Mouse (Mus musculus) heart, embryonic 12.5 days (tissue): ENCODE results near the gene Mdh1b. TPM values are rescaled to one million over a fixed set of nuclear protein-coding genes. Genes with fewer than 3 reads are reported as not detected.
A peak's percentile ranks its signal among the peaks of the same experiment; 100 is the strongest.

Source experiments
- ATAC-seq: fragments of 200-750 bp; cut with Nextera tagmentation; 2 replicates; pipeline ENCODE4 v1.8.0; 2017; ENCODE audit warnings: moderate TSS enrichment, moderate library complexity; ENCODE audit not compliant: insufficient number of reproducible peaks, low FRiP score
- H3K27ac ChIP-seq: fragments of 300-500 bp; sonication (generic); 2 replicates; pipeline ENCODE4 v1.5.1; 2016; ENCODE audit warnings: mild to moderate bottlenecking, moderate library complexity; ENCODE audit not compliant: poor library complexity, severe bottlenecking
- H3K27me3 ChIP-seq: fragments of 300-500 bp; sonication (generic); replicated peaks from 2 replicates; pipeline ENCODE4 v1.6.1; 2016; ENCODE audit warnings: mild to moderate bottlenecking, moderate library complexity
- H3K36me3 ChIP-seq: fragments of 300-500 bp; sonication (generic); 2 replicates; pipeline ENCODE4 v1.6.1; 2016; ENCODE audit warnings: mild to moderate bottlenecking, moderate library complexity
- H3K4me1 ChIP-seq: fragments of 300-500 bp; sonication (generic); replicated peaks from 2 replicates; pipeline ENCODE4 v1.6.1; 2016; ENCODE audit warnings: mild to moderate bottlenecking
- H3K4me2 ChIP-seq: fragments of 300-500 bp; sonication (generic); 2 replicates; pipeline ENCODE4 v1.6.1; 2016; ENCODE audit warnings: mild to moderate bottlenecking, moderate library complexity
- H3K4me3 ChIP-seq: fragments of 300-500 bp; sonication (generic); 2 replicates; pipeline ENCODE4 v1.5.1; 2016; ENCODE audit warnings: mild to moderate bottlenecking
- H3K9ac ChIP-seq: fragments of 300-500 bp; sonication (generic); 2 replicates; pipeline ENCODE4 v1.6.1; 2016; ENCODE audit warnings: mild to moderate bottlenecking, moderate library complexity
- H3K9me3 ChIP-seq: fragments of 300-500 bp; sonication (generic); replicated peaks from 2 replicates; pipeline ENCODE4 v1.6.1; 2016; ENCODE audit warnings: mild to moderate bottlenecking, moderate library complexity
- WGBS: fragments of 180-500 bp; shearing (Covaris S2); methylation state at CpG from one replicate; pipeline ENCODE4 v1.1.7; 2016; 5-methylcytosine and 5-hydroxymethylcytosine counted together
- polyA plus RNA-seq: library from polyadenylated mRNA; unstranded; fragments of >200 nt; fragmentation: Nextera tagmentation; extraction: Ambion mirVana; gene quantifications from 2 replicates; pipeline ENCODE4 v1.2.1, GENCODE M21; 2016

The Mdh1b gene
- polyA plus RNA-seq, 1 experiment from 2014 or later = not detected

GRCm38 (mm10) chr1:63720161-63720560, 10.0 kb downstream of the Mdh1b start:
- no peak overlapping the region for H3K27ac ChIP-seq
- no peaks in the 10 kb centered on the region for H3K9me3 ChIP-seq
- no peaks in the 10 kb centered on the region for H3K4me1 ChIP-seq
- H3K4me3 ChIP-seq = no peak overlapping the region
- H3K4me2 ChIP-seq = no peak overlapping the region
- no peaks in the 10 kb centered on the region for H3K36me3 ChIP-seq
- 72% methylated on average over 7 of the region's 7 CpGs for WGBS
- 0 out of 2 replicates have a peak, but pooled peaks cover 3% of the 10 kb centered on the region for H3K27me3 ChIP-seq
- no peak for ATAC-seq
- no peak overlapping the region for H3K9ac ChIP-seq

GRCm38 (mm10) chr1:63708876-63709275, 21.2 kb downstream of the Mdh1b start:
- 64% methylated on average over 3 of the region's 3 CpGs for WGBS
- H3K9me3 ChIP-seq = no peaks in the 10 kb centered on the region
- no peak for ATAC-seq
- H3K36me3 ChIP-seq = no peaks in the 10 kb centered on the region
- H3K4me1 ChIP-seq = no peaks in the 10 kb centered on the region
- no peak overlapping the region for H3K4me2 ChIP-seq
- H3K27me3 ChIP-seq = no peaks in the 10 kb centered on the region
- no peak overlapping the region for H3K9ac ChIP-seq
- H3K27ac ChIP-seq = no peak overlapping the region
- H3K4me3 ChIP-seq = no peak overlapping the region

GRCm38 (mm10) chr1:63705733-63706132, 24.4 kb downstream of the Mdh1b start:
- peak overlapping the region; percentile 5 for H3K4me2 ChIP-seq
- no peaks in the 10 kb centered on the region for H3K4me1 ChIP-seq
- H3K27me3 ChIP-seq = no peaks in the 10 kb centered on the region
- WGBS = 48% methylated on average over 5 of the region's 5 CpGs
- no peak overlapping the region for H3K4me3 ChIP-seq
- H3K9me3 ChIP-seq = no peaks in the 10 kb centered on the region
- ATAC-seq = peak; percentile 80; the same call in 1 of the 2 replicates
- no peak overlapping the region for H3K9ac ChIP-seq
- H3K27ac ChIP-seq = no peak overlapping the region
- H3K36me3 ChIP-seq = no peaks in the 10 kb centered on the region

- Histone ChIP-seq H3K4me3 (no peak overlapping the region), H3K4me1 (no peaks in the 10 kb centered on the region), H3K9me3 (no peaks in the 10 kb centered on the region), H3K27me3 (no peaks in the 10 kb centered on the region), H3K9ac (no peak overlapping the region), H3K36me3 (no peaks in the 10 kb centered on the region), H3K27ac (no peak overlapping the region), H3K4me2 (no peak overlapping the region)
- WGBS = 62% methylated on average over 3 of the region's 3 CpGs
- ATAC-seq = no peak
These were observed 33.3 kb downstream of the Mdh1b start for GRCm38 (mm10) chr1:63696861-63697260.

GRCm38 (mm10) chr1:63686827-63687226, 43.3 kb downstream of the Mdh1b start, which contains the start of gene Dytn:
TSS of gene Dytn (minus strand) at chr1:63686927.
- 78% methylated on average over 4 of the region's 4 CpGs for WGBS
- Histone ChIP-seq H3K27me3 (no peaks in the 10 kb centered on the region), H3K9ac (no peak within 1 kb of the TSS), H3K4me3 (no peak within 1 kb of the TSS), H3K4me1 (no peaks in the 10 kb centered on the region), H3K36me3 (no peaks in the 10 kb centered on the region), H3K27ac (no peak within 1 kb of the TSS), H3K4me2 (no peak within 1 kb of the TSS), H3K9me3 (no peaks in the 10 kb centered on the region)
- no peak for ATAC-seq

- Histone ChIP-seq H3K4me1 (no peaks in the 10 kb centered on the region), H3K36me3 (no peaks in the 10 kb centered on the region), H3K4me2 (no peak overlapping the region), H3K9me3 (no peaks in the 10 kb centered on the region), H3K4me3 (no peak overlapping the region), H3K27me3 (no peaks in the 10 kb centered on the region), H3K27ac (no peak overlapping the region), H3K9ac (no peak overlapping the region)
- WGBS = 70% methylated on average over 3 of the region's 3 CpGs
- ATAC-seq = no peak
These were observed 54.1 kb downstream of the Mdh1b start for GRCm38 (mm10) chr1:63675975-63676374.

GRCm38 (mm10) chr1:63668852-63669160, 61.3 kb downstream of the Mdh1b start:
- Histone ChIP-seq H3K4me1 (no peaks in the 10 kb centered on the region; the same call in 1 of the 2 replicates), H3K4me2 (peak overlapping the region; percentile 39), H3K27me3 (peaks cover 16% of the 10 kb centered on the region; the same call in 1 of the 2 replicates), H3K9ac (no peak overlapping the region), H3K9me3 (no peaks in the 10 kb centered on the region), H3K4me3 (no peak overlapping the region), H3K36me3 (no peaks in the 10 kb centered on the region), H3K27ac (no peak overlapping the region)
- 3% methylated on average over 3 of the region's 3 CpGs for WGBS
- ATAC-seq = no peak

GRCm38 (mm10) chr1:63667949-63668851, 61.9 kb downstream of the Mdh1b start:
- Histone ChIP-seq H3K4me3 (no peak overlapping the region), H3K9ac (no peak overlapping the region), H3K27me3 (peaks cover 16% of the 10 kb centered on the region; the same call in 1 of the 2 replicates), H3K9me3 (no peaks in the 10 kb centered on the region), H3K4me2 (peak overlapping the region; percentile 39), H3K36me3 (no peaks in the 10 kb centered on the region), H3K27ac (no peak overlapping the region), H3K4me1 (no peaks in the 10 kb centered on the region; the same call in 1 of the 2 replicates)
- 15% methylated on average over 13 of the region's 13 CpGs for WGBS
- no peak for ATAC-seq

- ATAC-seq = no peak
- H3K4me3 ChIP-seq = no peak overlapping the region
- H3K27ac ChIP-seq = no peak overlapping the region
- H3K9me3 ChIP-seq = no peaks in the 10 kb centered on the region
- WGBS = 33% methylated on average over 9 of the region's 9 CpGs
- no peak overlapping the region for H3K4me2 ChIP-seq
- no peak overlapping the region for H3K9ac ChIP-seq
- no peaks in the 10 kb centered on the region; the same call in 1 of the 2 replicates for H3K4me1 ChIP-seq
- H3K36me3 ChIP-seq = no peaks in the 10 kb centered on the region
- H3K27me3 ChIP-seq = peaks cover 16% of the 10 kb centered on the region; the same call in 1 of the 2 replicates
These were observed 62.7 kb downstream of the Mdh1b start for GRCm38 (mm10) chr1:63667201-63667948.

- peaks cover 16% of the 10 kb centered on the region; the same call in 1 of the 2 replicates for H3K27me3 ChIP-seq
- H3K9ac ChIP-seq = no peak overlapping the region
- no peak overlapping the region for H3K4me3 ChIP-seq
- no peak overlapping the region for H3K27ac ChIP-seq
- no peak overlapping the region for H3K4me2 ChIP-seq
- H3K9me3 ChIP-seq = no peaks in the 10 kb centered on the region
- 86% methylated on average over 2 of the region's 2 CpGs for WGBS
- no peak for ATAC-seq
- H3K36me3 ChIP-seq = no peaks in the 10 kb centered on the region
- H3K4me1 ChIP-seq = no peaks in the 10 kb centered on the region; the same call in 1 of the 2 replicates
These were observed 64.0 kb downstream of the Mdh1b start for GRCm38 (mm10) chr1:63666089-63666488.

- H3K36me3 ChIP-seq = no peaks in the 10 kb centered on the region
- H3K4me1 ChIP-seq = no peaks in the 10 kb centered on the region
- no peak overlapping the region for H3K4me2 ChIP-seq
- WGBS = 2% methylated on average over 7 of the region's 7 CpGs
- no peak overlapping the region for H3K27ac ChIP-seq
- no peak overlapping the region for H3K9ac ChIP-seq
- H3K27me3 ChIP-seq = peaks cover 5% of the 10 kb centered on the region; the same call in 1 of the 2 replicates
- no peak overlapping the region for H3K4me3 ChIP-seq
- 0 out of 2 replicates have a peak, but pooled peaks have one; percentile 33 for ATAC-seq
- H3K9me3 ChIP-seq = no peaks in the 10 kb centered on the region
These were observed 70.5 kb downstream of the Mdh1b start for GRCm38 (mm10) chr1:63659591-63659990.
